Mouse (Mus musculus) erythroblast, embryonic 14.5 days (primary cell): ENCODE results near the gene Klhl36. TPM values are rescaled to one million over a fixed set of nuclear protein-coding genes. Genes with fewer than 3 reads are reported as not detected.
"Not testable (repeated sequence)": the region's sequence is repeated elsewhere in the genome, so short reads cannot be mapped to it uniquely, and the experiment has no call there.

ENCODE experiments used
- H3K27me3 ChIP-seq: 2 replicates; pipeline ENCODE4 v1.6.1; 2012; ENCODE audit warnings: inconsistent platforms; ENCODE audit not compliant: control insufficient read depth
- H3K36me3 ChIP-seq: 2 replicates; pipeline ENCODE4 v1.6.1; 2012; ENCODE audit warnings: mild to moderate bottlenecking, inconsistent platforms; ENCODE audit not compliant: control insufficient read depth
- H3K4me1 ChIP-seq: 2 replicates; pipeline ENCODE4 v1.6.1; 2012; ENCODE audit warnings: inconsistent platforms; ENCODE audit not compliant: control insufficient read depth
- H3K4me3 ChIP-seq: replicated peaks from 2 replicates; pipeline ENCODE3; 2012; ENCODE audit warnings: moderate library complexity, mild to moderate bottlenecking, inconsistent platforms
- H3K9me3 ChIP-seq: 2 replicates; pipeline ENCODE4 v1.6.1; 2012; ENCODE audit warnings: low read length, inconsistent platforms, mixed read lengths; ENCODE audit not compliant: control insufficient read depth
- GATA1 ChIP-seq: IDR thresholded peaks from 2 replicates; pipeline ENCODE4 v1.6.1; 2012; ENCODE audit warnings: low read length, inconsistent platforms, mixed read lengths
- TAL1 ChIP-seq: IDR thresholded peaks from 3 replicates; pipeline ENCODE4 v1.6.1; 2012; ENCODE audit warnings: low read length, inconsistent platforms, mixed read lengths
- polyA plus RNA-seq: library from polyadenylated mRNA; stranded (reverse); fragments of >175 nt; gene quantifications from 2 replicates; pipeline ENCODE4 v1.2.3, GENCODE M21; 2012

The Klhl36 gene
- polyA plus RNA-seq, 1 experiment: 0.12 TPM

- H3K9me3 ChIP-seq: no peaks in the 10 kb centered on the region
- peaks cover 52% of the 10 kb centered on the region for H3K27me3 ChIP-seq
- H3K36me3 ChIP-seq: no peaks in the 10 kb centered on the region
- H3K4me3 ChIP-seq: peak within 1 kb of the TSS; percentile 75
- TF ChIP-seq TAL1: no peak
- TF ChIP-seq GATA1: no peak
- H3K4me1 ChIP-seq: peaks cover 26% of the 10 kb centered on the region
Observed at GRCm38 (mm10) chr8:119840275-119840808, 21.7 kb upstream of the Klhl36 start, which contains the start of gene Cotl1. Gene Cotl1 (minus strand): TSS chr8:119840544.

GRCm38 (mm10) chr8:119840905-119841411 lies 21.1 kb upstream of the Klhl36 start:
- Histone ChIP-seq H3K9me3 (no peaks in the 10 kb centered on the region), H3K4me3 (peak overlapping the region; percentile 75), H3K4me1 (peaks cover 26% of the 10 kb centered on the region), H3K27me3 (peaks cover 53% of the 10 kb centered on the region), H3K36me3 (no peaks in the 10 kb centered on the region)
- TF ChIP-seq GATA1: no peak
- TF ChIP-seq TAL1: no peak

- H3K4me1 ChIP-seq: peaks cover 20% of the 10 kb centered on the region
- TF ChIP-seq GATA1 (no peak), TAL1 (no peak)
- H3K9me3 ChIP-seq: no peaks in the 10 kb centered on the region
- H3K27me3 ChIP-seq: peaks cover 31% of the 10 kb centered on the region
- no peak overlapping the region for H3K4me3 ChIP-seq
- no peaks in the 10 kb centered on the region for H3K36me3 ChIP-seq
Observed at GRCm38 (mm10) chr8:119843444-119843843, 18.6 kb upstream of the Klhl36 start.

- no peak overlapping the region for H3K4me3 ChIP-seq
- H3K9me3 ChIP-seq: peaks cover 7% of the 10 kb centered on the region
- peaks cover 20% of the 10 kb centered on the region for H3K27me3 ChIP-seq
- H3K4me1 ChIP-seq: peaks cover 23% of the 10 kb centered on the region
- no peak for TF ChIP-seq TAL1
- TF ChIP-seq GATA1: no peak
- H3K36me3 ChIP-seq: no peaks in the 10 kb centered on the region
Observed at GRCm38 (mm10) chr8:119844577-119844976, 17.5 kb upstream of the Klhl36 start.

- Histone ChIP-seq H3K4me1 (peaks cover 11% of the 10 kb centered on the region), H3K27me3 (peaks cover 11% of the 10 kb centered on the region)
- H3K36me3 ChIP-seq, H3K4me3 ChIP-seq, H3K9me3 ChIP-seq: not testable (repeated sequence)
Observed at GRCm38 (mm10) chr8:119845741-119846140, 16.3 kb upstream of the Klhl36 start.

- Histone ChIP-seq H3K4me3 (no peak overlapping the region), H3K36me3 (no peaks in the 10 kb centered on the region), H3K27me3 (peaks cover 11% of the 10 kb centered on the region), H3K9me3 (peaks cover 10% of the 10 kb centered on the region), H3K4me1 (peaks cover 4% of the 10 kb centered on the region)
- TF ChIP-seq TAL1: no peak
- no peak for TF ChIP-seq GATA1
Observed at GRCm38 (mm10) chr8:119847232-119847922, 14.7 kb upstream of the Klhl36 start.

GRCm38 (mm10) chr8:119853521-119853920 lies 8.5 kb upstream of the Klhl36 start:
- H3K9me3 ChIP-seq: peaks cover 10% of the 10 kb centered on the region
- TF ChIP-seq TAL1 (no peak), GATA1 (no peak)
- peaks cover 7% of the 10 kb centered on the region for H3K4me1 ChIP-seq
- H3K36me3 ChIP-seq: no peaks in the 10 kb centered on the region
- no peak overlapping the region for H3K4me3 ChIP-seq
- H3K27me3 ChIP-seq: no peaks in the 10 kb centered on the region; the same call in 1 of the 2 replicates

GRCm38 (mm10) chr8:119854035-119854434 lies 8.0 kb upstream of the Klhl36 start:
- H3K9me3 ChIP-seq: peaks cover 9% of the 10 kb centered on the region

GRCm38 (mm10) chr8:119855656-119856055 lies 6.4 kb upstream of the Klhl36 start:
- H3K27me3 ChIP-seq: no peaks in the 10 kb centered on the region; the same call in 1 of the 2 replicates
- no peak overlapping the region for H3K4me3 ChIP-seq
- H3K4me1 ChIP-seq: 0 out of 2 replicates have a peak, but pooled peaks cover 3% of the 10 kb centered on the region
- 0 out of 2 replicates have a peak, but pooled peaks cover 2% of the 10 kb centered on the region for H3K9me3 ChIP-seq
- H3K36me3 ChIP-seq: no peaks in the 10 kb centered on the region
- TF ChIP-seq TAL1 (no peak), GATA1 (no peak)

More at GRCm38 (mm10) chr8:119854035-119854434, 8.0 kb upstream of the Klhl36 start:
- TF ChIP-seq TAL1 (no peak), GATA1 (no peak)
- peaks cover 7% of the 10 kb centered on the region for H3K4me1 ChIP-seq
- H3K36me3 ChIP-seq: no peaks in the 10 kb centered on the region
- no peak overlapping the region for H3K4me3 ChIP-seq
- no peaks in the 10 kb centered on the region; the same call in 1 of the 2 replicates for H3K27me3 ChIP-seq
